Mouse (Mus musculus): ENCODE results near the gene Exosc7. TPM values are rescaled to one million over a fixed set of nuclear protein-coding genes. Genes with fewer than 3 reads are reported as not detected.

The Exosc7 gene
- polyA plus RNA-seq, 1 experiment from 2014 or later: 52.1 TPM

DNA sequence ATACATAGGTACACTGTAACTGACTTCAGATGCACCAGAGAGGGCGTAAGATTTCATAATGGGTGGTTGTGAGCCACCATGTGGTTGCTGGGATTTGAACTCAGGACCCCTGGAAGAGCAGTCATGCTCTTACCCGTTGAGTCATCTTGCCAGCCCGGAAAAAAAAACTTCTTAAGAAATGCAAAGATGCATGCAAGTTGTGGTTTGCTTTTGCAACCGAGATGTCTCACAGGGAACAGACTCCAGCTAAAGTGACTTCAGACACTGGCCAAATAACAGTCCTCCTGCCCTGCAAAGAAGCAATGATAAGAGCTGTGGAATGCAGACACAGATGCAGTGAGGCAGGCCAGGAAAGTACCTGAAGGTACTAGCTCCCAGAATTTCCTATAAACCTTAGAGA lies 22.2 kb upstream of the Exosc7 start:
- Histone ChIP-seq H3K4me2 (ENCODE audit: low read depth, low read length) (no peak overlapping the region), H3K36me3 (replicated peaks; ENCODE audit: insufficient read depth, low read length) (peaks cover 53% of the 10 kb centered on the region), H3K4me3 (ENCODE audit: low read depth, low read length) (no peak overlapping the region), H3K4me1 (ENCODE audit: insufficient read depth) (0 out of 2 replicates have a peak, but pooled peaks cover 1% of the 10 kb centered on the region), H3K27ac (ENCODE audit: low read depth) (no peak overlapping the region), H3K9ac (replicated peaks) (no peak overlapping the region), H3K27me3 (ENCODE audit: insufficient read depth, low read length) (no peaks in the 10 kb centered on the region), H3K9me3 (ENCODE audit: low read length) (no peaks in the 10 kb centered on the region)
- 69% methylated on average over 4 of the region's 4 CpGs for WGBS (ENCODE audit: insufficient replicate concordance)
- ATAC-seq: no peak
- DNase-seq: no peak
- no peak for TF ChIP-seq EP300 (IDR thresholded peaks at IDR 0.05; ENCODE audit: low read depth)
- no peak for TF ChIP-seq CTCF (IDR thresholded peaks at IDR 0.05; ENCODE audit: low read depth)

DNA sequence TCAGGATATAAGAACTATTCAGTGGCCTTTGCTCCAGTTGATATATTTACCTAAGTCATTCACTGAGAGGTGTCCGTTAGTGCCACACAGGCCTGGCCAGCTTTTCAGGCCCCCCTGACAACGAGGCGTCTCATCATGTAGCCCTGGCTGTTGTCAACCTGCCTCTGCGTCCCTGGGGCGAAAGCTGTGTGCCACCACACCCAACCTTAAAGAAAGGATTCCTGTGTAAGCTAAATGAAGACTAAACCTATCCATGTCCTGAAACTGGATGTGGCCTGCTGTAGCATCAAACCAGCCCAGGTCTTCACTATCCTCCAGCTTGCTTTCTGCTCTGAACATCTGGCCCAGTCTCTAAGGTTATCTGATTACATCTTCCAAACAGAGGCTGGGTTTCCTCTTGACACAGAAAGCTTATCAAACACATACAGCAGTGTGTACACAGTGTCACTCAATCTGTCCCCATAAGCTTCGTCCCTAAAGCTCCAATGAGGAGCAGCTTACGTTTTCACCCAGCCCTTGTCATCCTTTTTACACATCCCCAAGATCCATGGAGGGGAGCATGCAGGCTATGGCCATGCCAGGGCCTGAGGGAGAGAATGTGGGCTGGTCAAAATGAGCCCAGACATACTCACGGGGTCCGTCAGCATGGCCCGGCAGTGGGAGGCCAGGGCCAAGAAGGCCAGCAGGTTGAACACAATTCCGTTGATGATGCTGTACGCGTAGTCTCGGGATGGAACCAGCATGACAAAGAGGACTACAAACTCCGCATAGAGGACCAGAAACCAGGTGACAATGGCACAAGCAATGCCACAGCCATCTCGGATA lies 13.2 kb upstream of the Exosc7 start:
- no peaks in the 10 kb centered on the region; the same call in 1 of the 2 replicates for H3K4me1 ChIP-seq (ENCODE audit: insufficient read depth)
- H3K9ac ChIP-seq (replicated peaks): no peak overlapping the region
- DNase-seq (no peak), ATAC-seq (peak; percentile 63)
- WGBS (ENCODE audit: insufficient replicate concordance): 84% methylated on average over 16 of the region's 16 CpGs
- H3K27me3 ChIP-seq (ENCODE audit: insufficient read depth, low read length): no peaks in the 10 kb centered on the region
- H3K36me3 ChIP-seq (replicated peaks; ENCODE audit: insufficient read depth, low read length): peaks cover 55% of the 10 kb centered on the region
- no peak overlapping the region for H3K4me3 ChIP-seq (ENCODE audit: low read depth, low read length)
- H3K27ac ChIP-seq (ENCODE audit: low read depth): no peak overlapping the region
- H3K9me3 ChIP-seq (ENCODE audit: low read length): no peaks in the 10 kb centered on the region
- TF ChIP-seq EP300 (IDR thresholded peaks at IDR 0.05; ENCODE audit: low read depth): no peak
- no peak for TF ChIP-seq CTCF (IDR thresholded peaks at IDR 0.05; ENCODE audit: low read depth)
- H3K4me2 ChIP-seq (ENCODE audit: low read depth, low read length): no peak overlapping the region

DNA sequence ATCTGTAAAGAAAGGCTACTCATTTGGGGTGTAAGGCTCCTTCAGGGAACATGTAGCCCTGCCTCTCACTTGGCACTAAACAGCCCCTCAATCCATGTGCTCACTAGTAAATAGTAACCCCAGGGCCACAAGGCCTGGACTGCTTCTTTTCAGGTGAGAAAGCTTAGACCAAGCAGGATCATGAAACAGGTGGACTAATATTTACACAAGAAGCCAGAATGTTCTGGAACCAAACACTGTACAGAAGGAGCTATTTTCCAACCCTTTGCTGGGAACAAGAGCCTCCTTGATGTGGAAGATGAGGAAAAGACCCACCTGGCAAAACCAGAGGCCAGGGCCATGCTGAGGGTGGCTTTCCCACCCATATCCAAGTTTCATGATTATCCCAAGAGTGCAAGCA lies 9.6 kb upstream of the Exosc7 start:
- no peak overlapping the region for H3K9ac ChIP-seq (replicated peaks)
- H3K4me1 ChIP-seq (ENCODE audit: insufficient read depth): peaks cover 4% of the 10 kb centered on the region; the same call in 1 of the 2 replicates
- H3K27me3 ChIP-seq (ENCODE audit: insufficient read depth, low read length): no peaks in the 10 kb centered on the region
- TF ChIP-seq EP300 (IDR thresholded peaks at IDR 0.05; ENCODE audit: low read depth) (no peak), CTCF (IDR thresholded peaks at IDR 0.05; ENCODE audit: low read depth) (no peak)
- ATAC-seq (no peak), DNase-seq (no peak)
- no peak overlapping the region for H3K4me2 ChIP-seq (ENCODE audit: low read depth, low read length)
- H3K27ac ChIP-seq (ENCODE audit: low read depth): no peak overlapping the region
- no peak overlapping the region for H3K4me3 ChIP-seq (ENCODE audit: low read depth, low read length)
- peaks cover 32% of the 10 kb centered on the region for H3K36me3 ChIP-seq (replicated peaks; ENCODE audit: insufficient read depth, low read length)
- no peaks in the 10 kb centered on the region for H3K9me3 ChIP-seq (ENCODE audit: low read length)

DNA sequence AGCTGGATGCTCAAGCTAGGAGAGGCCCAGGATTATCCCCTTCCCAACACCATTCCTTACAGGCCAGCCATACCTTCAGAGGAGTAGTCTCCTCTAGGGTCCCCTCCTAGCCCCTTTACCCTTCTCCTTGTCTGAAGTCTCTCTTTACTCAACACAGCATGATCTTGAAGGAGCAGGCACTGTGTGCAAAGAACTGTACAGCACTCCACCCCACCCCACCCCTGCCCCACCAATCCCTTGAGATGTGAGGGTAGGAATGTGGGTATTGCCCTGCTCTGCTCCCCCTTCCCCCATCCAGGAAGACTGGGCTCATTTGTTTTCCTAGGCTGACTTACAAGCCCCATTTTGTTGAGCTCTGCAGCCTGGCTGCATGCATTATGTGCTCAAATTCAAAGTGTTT lies 8.7 kb upstream of the Exosc7 start:
- Histone ChIP-seq H3K9ac (replicated peaks) (no peak overlapping the region), H3K27me3 (ENCODE audit: insufficient read depth, low read length) (no peaks in the 10 kb centered on the region), H3K36me3 (replicated peaks; ENCODE audit: insufficient read depth, low read length) (peaks cover 29% of the 10 kb centered on the region), H3K4me2 (ENCODE audit: low read depth, low read length) (no peak overlapping the region), H3K4me3 (ENCODE audit: low read depth, low read length) (no peak overlapping the region), H3K4me1 (ENCODE audit: insufficient read depth) (peaks cover 5% of the 10 kb centered on the region), H3K9me3 (ENCODE audit: low read length) (no peaks in the 10 kb centered on the region), H3K27ac (ENCODE audit: low read depth) (no peak overlapping the region)
- no peak for ATAC-seq
- DNase-seq: no peak
- TF ChIP-seq EP300 (IDR thresholded peaks at IDR 0.05; ENCODE audit: low read depth): no peak
- TF ChIP-seq CTCF (IDR thresholded peaks at IDR 0.05; ENCODE audit: low read depth): no peak

DNA sequence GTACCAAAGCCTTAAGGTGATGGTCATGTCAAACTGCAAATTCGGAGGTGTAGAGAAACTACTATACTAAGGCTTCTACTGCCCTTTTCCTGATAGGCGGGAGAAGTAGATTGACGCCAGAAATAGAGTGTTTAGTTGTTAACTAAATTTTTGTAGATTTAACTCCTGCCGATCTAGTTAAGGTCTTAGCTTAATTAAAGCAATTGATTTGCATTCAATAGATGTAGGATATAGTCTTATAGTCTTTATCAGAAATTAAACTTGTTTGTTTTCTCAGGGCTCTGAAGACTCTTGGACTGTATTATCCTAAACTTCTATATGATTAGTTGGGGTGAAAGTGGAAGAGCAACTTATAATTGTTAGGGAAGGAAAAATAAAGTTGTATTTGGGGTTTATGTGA lies 5.8 kb upstream of the Exosc7 start:
- no peak for ATAC-seq
- H3K27me3 ChIP-seq (ENCODE audit: insufficient read depth, low read length): no peaks in the 10 kb centered on the region
- no peaks in the 10 kb centered on the region for H3K9me3 ChIP-seq (ENCODE audit: low read length)

DNA sequence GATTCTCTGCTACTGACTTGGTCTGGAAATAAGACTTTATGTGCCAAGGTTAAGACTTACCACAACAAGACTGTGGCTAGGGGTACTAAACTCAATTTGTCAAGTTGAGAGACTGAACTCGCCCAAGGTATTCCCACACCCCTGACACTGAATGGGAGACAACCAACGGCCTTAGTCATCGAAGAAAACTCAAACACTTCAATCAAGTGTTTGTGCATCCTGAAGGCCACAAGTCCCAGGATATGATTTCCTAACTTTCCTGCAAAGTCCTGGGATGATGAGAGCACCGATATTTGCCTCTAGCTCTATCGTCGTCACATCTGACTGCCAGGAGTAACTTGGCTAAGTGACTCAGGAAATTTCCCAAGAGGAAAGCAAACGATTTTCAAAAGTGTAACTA lies 3.8 kb upstream of the Exosc7 start:
- no peak overlapping the region; the same call in 1 of the 2 replicates for H3K4me2 ChIP-seq (ENCODE audit: low read depth, low read length)
- H3K9me3 ChIP-seq (ENCODE audit: low read length): no peaks in the 10 kb centered on the region
- ATAC-seq: no peak
- H3K27ac ChIP-seq (ENCODE audit: low read depth): 0 out of 2 replicates have a peak overlapping the region, but pooled peaks have one; percentile 18
- DNase-seq: no peak
- H3K9ac ChIP-seq (replicated peaks): no peak overlapping the region
- TF ChIP-seq CTCF (IDR thresholded peaks at IDR 0.05; ENCODE audit: low read depth) (no peak), EP300 (IDR thresholded peaks at IDR 0.05; ENCODE audit: low read depth) (no peak)
- H3K27me3 ChIP-seq (ENCODE audit: insufficient read depth, low read length): no peaks in the 10 kb centered on the region
- peaks cover 14% of the 10 kb centered on the region for H3K36me3 ChIP-seq (replicated peaks; ENCODE audit: insufficient read depth, low read length)
- H3K4me3 ChIP-seq (ENCODE audit: low read depth, low read length): no peak overlapping the region
- peaks cover 29% of the 10 kb centered on the region for H3K4me1 ChIP-seq (ENCODE audit: insufficient read depth)
- WGBS (ENCODE audit: insufficient replicate concordance): 69% methylated on average over 7 of the region's 7 CpGs

More for the DNA sequence above, 5.8 kb upstream of the Exosc7 start:
- no peak overlapping the region for H3K4me3 ChIP-seq (ENCODE audit: low read depth, low read length)
- H3K27ac ChIP-seq (ENCODE audit: low read depth): no peak overlapping the region
- no peak overlapping the region for H3K4me2 ChIP-seq (ENCODE audit: low read depth, low read length)
- H3K4me1 ChIP-seq (ENCODE audit: insufficient read depth): peaks cover 19% of the 10 kb centered on the region
- H3K9ac ChIP-seq (replicated peaks): no peak overlapping the region
- 88% methylated on average over 4 of the region's 4 CpGs for WGBS (ENCODE audit: insufficient replicate concordance)
- H3K36me3 ChIP-seq (replicated peaks; ENCODE audit: insufficient read depth, low read length): peaks cover 15% of the 10 kb centered on the region
- no peak for DNase-seq
- TF ChIP-seq CTCF (IDR thresholded peaks at IDR 0.05; ENCODE audit: low read depth) (no peak), EP300 (IDR thresholded peaks at IDR 0.05; ENCODE audit: low read depth) (no peak)

Data from liver, postnatal 0 days (tissue).